Mouse (Mus musculus): ENCODE data around the gene Hoxd8. TPM values are rescaled to one million over a fixed set of nuclear protein-coding genes. Genes with fewer than 3 reads are reported as not detected.

Gene Hoxd8
- total RNA-seq, 4 experiments from 2014 or later: not detected

GRCm38 (mm10) chr2:74749337-74750121 is 45.1 kb downstream of the Hoxd8 start:
- DNase-seq (ENCODE audit: low spot score in 2 of 2): no peak

GRCm38 (mm10) chr2:74750731-74751250 is 46.4 kb downstream of the Hoxd8 start:
- DNase-seq (ENCODE audit: low spot score in 2 of 2): no peak

GRCm38 (mm10) chr2:74751861-74752260 is 47.4 kb downstream of the Hoxd8 start:
- no peak for DNase-seq (ENCODE audit: low spot score in 2 of 2)

GRCm38 (mm10) chr2:74752431-74753174 is 48.2 kb downstream of the Hoxd8 start:
- no peak for DNase-seq (ENCODE audit: low spot score in 2 of 2)

GRCm38 (mm10) chr2:74753175-74753523 is 48.7 kb downstream of the Hoxd8 start:
- DNase-seq (ENCODE audit: low spot score in 2 of 2): no peak

GRCm38 (mm10) chr2:74753711-74754110 is 49.3 kb downstream of the Hoxd8 start:
- no peak for DNase-seq (ENCODE audit: low spot score in 2 of 2)

Small RNAs within 50 kb of the gene (microRNA-seq; reads per million reads assigned to microRNA genes)
- 0 reads per million in 2 experiments for gene Gm44463
- gene Mir10b: 71.1 to 114 reads per million in 2 experiments

Other genes starting within 250 kb of the Hoxd8 start
- gene Lnpk, start 125.2 kb upstream of the Hoxd8 start, total RNA-seq (2022): 10 to 100 TPM; 49.6 to 66.6 (median 60.5) TPM
- gene Evx2, start 45.1 kb upstream of the Hoxd8 start, total RNA-seq (2022): not detected
- not detected for gene Hoxd13, start 36.3 kb upstream of the Hoxd8 start, total RNA-seq (2022)
- gene Hoxd12, start 29.6 kb upstream of the Hoxd8 start, total RNA-seq (2022): not detected
- not detected for gene Hoxd11, start 25.1 kb upstream of the Hoxd8 start, total RNA-seq (2022)
- gene Hoxd10, start 12.7 kb upstream of the Hoxd8 start, total RNA-seq (2022): not detected
- gene Hoxd9, start 6.9 kb upstream of the Hoxd8 start, total RNA-seq (2022): not detected
- not detected for gene Hoxd3, start 7.3 kb downstream of the Hoxd8 start, total RNA-seq (2022)
- not detected for gene Hoxd4, start 7.3 kb downstream of the Hoxd8 start, total RNA-seq (2022)
- not detected for gene Gm28230, start 22.1 kb downstream of the Hoxd8 start, total RNA-seq (2022)
- gene Hoxd1, start 58.4 kb downstream of the Hoxd8 start, total RNA-seq (2022): under 1 TPM in 2 of 4 experiments, not detected in 2; 0.17 to 0.27 TPM
- gene Mtx2, start 121.2 kb downstream of the Hoxd8 start, total RNA-seq (2022): 10 to 100 TPM; 41.0 to 46.5 (median 43.9) TPM